Mouse (Mus musculus) spleen, adult 12 weeks (tissue): ENCODE data around the gene Mrgprx1.

ENCODE experiments used
- DNase-seq: peaks from one replicate; pipeline ENCODE4 v3.0.0; 2022; ENCODE audit warnings: low spot score

Gene Mrgprx1

GRCm38 (mm10) chr7:48027497-48027896 lies at the start of gene Mrgprx1:
Mrgprx1 (minus strand) TSS chr7:48027597.
- no peak for DNase-seq

DNA sequence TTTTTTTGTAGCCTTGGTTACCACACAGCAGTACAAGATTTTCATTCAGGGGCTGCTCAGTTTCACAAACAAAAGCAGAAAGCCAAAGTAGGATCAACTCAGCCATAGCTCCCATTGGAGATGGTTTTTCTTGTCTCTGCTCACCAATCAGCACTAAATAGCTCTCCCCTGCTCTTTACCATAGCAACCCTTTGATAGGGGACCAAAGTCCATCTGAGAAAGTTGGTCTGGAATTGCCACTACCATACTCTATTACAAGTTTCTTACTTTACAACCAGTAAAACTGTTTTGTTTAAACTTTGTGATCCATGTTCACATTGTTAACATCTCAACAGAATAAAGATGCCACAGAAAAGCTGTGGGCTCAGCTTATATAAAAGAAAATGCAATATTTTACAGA lies 48.1 kb upstream of the Mrgprx1 start:
- DNase-seq: no peak

- no peak for DNase-seq
Measured at GRCm38 (mm10) chr7:48046475-48047185, 19.2 kb upstream of the Mrgprx1 start.

DNA sequence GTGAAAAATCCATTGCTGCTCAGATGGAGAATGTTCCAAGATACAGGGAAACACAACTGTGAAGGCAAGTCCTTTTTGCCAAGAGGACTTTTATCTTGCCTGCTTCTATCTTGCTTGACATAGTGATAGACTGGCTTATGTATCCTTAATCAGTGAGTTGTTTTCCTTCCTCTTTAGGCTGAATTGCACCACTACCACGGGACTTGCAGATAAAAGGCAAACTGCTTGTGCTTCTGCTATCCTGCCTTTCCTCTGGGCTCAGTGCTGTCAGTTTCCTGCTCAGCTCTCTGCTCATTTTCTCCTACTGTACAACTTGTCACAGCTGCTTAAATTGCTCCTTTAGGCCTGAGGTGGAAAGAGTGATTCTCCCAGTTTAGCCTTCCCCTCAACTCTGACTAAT lies 16.6 kb upstream of the Mrgprx1 start:
- DNase-seq: no peak

GRCm38 (mm10) chr7:48017874-48018273 lies 9.5 kb downstream of the Mrgprx1 start:
- DNase-seq: no peak

- no peak for DNase-seq
Measured at GRCm38 (mm10) chr7:47995689-47996088, 31.7 kb downstream of the Mrgprx1 start.

- DNase-seq: no peak
Measured at GRCm38 (mm10) chr7:47986752-47987151, 40.6 kb downstream of the Mrgprx1 start.

GRCm38 (mm10) chr7:47981995-47982394 lies 45.4 kb downstream of the Mrgprx1 start, which contains the start of gene Mrgpra4:
Mrgpra4 (minus strand) TSS chr7:47982095.
- no peak for DNase-seq
